ENCODE assay signal across 22 mouse cellular contexts in the genomic region with DNA sequence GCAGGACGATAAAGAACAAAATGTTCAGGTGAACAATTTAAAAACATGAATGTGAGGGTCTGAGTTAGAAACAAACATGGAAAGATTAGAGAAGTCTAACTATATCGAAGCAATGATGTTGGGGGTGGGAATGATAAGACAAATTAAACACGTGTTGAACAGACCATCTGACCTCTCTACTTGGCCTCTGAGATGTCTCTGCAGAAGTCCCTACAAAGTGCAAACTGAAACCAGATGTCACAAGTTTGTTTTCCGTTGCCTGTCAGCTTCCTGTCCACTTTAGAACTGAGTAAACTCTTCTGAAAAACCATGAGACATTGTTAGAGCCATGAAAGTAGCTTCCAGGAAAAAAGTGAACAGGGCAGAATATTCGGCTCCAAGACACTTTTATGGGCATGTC.
DNase-seq lines count a peak whose midpoint lies in the region; ATAC-seq lines count a peak whose summit lies in the region.
"Had no signal": no experiment of that assay in that cellular context is flagged by ENCODE, and none has a peak within 500 bp of the region (broad histone marks: within the 10 kb centered on the region; RNA-seq: fewer than 3 reads in every experiment).

No protein-coding gene starts in this region.

- DNase-seq in 3T3-L1 (ENCODE audit: low read depth, low spot score), result peak; percentile 34
- peak; percentile 68 for DNase-seq in 416B (ENCODE audit: low read depth)
- peak; percentile 33 for DNase-seq in embryo, embryonic 11 days
- no peak for DNase-seq in right cerebral cortex, adult 2 months (ENCODE audit: low spot score in 2 of 2)
- no peak for DNase-seq in kidney, adult 18-20 months
- DNase-seq in lung, adult 18-20 months, result no peak
- DNase-seq: adrenal gland, postnatal 14 days; cerebellum, adult 11 months; cerebellum, postnatal 10 days; forebrain, postnatal 0 days; heart, postnatal 36 days; kidney, adult 11 months; kidney, postnatal 36 days; left cerebral cortex, postnatal 4 days; liver, postnatal 0 days; lung, postnatal 14 days; midbrain, embryonic 14.5 days; spleen, adult 18-20 months; thymus, postnatal 14 days had no signal

- peak; percentile 62 for ATAC-seq in megakaryocyte, adult 5-6 weeks (ENCODE audit: poor library complexity, severe bottlenecking)
- ATAC-seq: forebrain, postnatal 0 days; liver, embryonic 12.5 days; liver, postnatal 0 days; Patski had no signal

Comparison
In these comparisons a context has a peak if more than half of its experiments do, and no peak if none do; other contexts are left out.
1. DNase-seq: peak in 3T3-L1 (single experiment), 416B (single experiment) and embryo, embryonic 11 days (single experiment); none in right cerebral cortex, adult 2 months (0 of 2), kidney, adult 18-20 months (single experiment) and lung, adult 18-20 months (0 of 2).